9 mouse cellular contexts compared by ENCODE assay signal in the genomic region with DNA sequence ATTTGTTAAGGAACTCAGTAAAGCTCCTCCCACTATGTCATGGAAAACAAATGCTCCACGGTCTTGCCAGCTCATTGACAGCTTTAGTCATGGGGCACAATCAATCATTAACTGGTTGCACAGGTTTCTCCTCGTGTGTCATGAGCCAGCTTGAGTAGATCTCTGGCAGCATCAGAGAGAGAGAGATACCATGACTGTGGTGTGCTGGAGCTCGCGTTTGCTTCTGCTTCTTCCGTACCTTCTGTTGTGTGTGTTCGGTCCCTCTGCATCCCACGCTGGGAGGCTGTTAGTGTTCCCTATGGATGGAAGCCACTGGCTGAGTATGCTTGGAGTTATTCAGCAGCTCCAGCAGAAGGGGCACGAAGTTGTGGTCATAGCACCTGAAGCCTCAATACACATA. TPM values are rescaled to one million over a fixed set of nuclear protein-coding genes. Genes with fewer than 3 reads are reported as not detected.
DNase-seq lines count a peak whose midpoint lies in the region; ATAC-seq lines count a peak whose summit lies in the region.
"Had no signal": no experiment of that assay in that cellular context is flagged by ENCODE, and none has a peak within 500 bp of the region (broad histone marks: within the 10 kb centered on the region; RNA-seq: fewer than 3 reads in every experiment).

A gene (plus strand): TSS at position 148 of the 400 bp plus-strand sequence.

- H3K4me2 ChIP-seq in liver, embryonic 11.5 days: no peak within 1 kb of the TSS

- H3K36me3 ChIP-seq in liver, embryonic 11.5 days (ENCODE audit: control insufficient read depth, insufficient read depth, low read length): no peaks in the 10 kb centered on the region

- no peak within 1 kb of the TSS for H3K4me3 ChIP-seq in liver, embryonic 11.5 days (ENCODE audit: low read depth, low read length)

- ATAC-seq in liver, embryonic 11.5 days (replicated peaks; ENCODE audit: low FRiP score): no peak; the same call in 1 of the 2 replicates

- H3K9ac ChIP-seq in liver, embryonic 11.5 days (ENCODE audit: low read depth, low read length): no peak within 1 kb of the TSS

- H3K4me1 ChIP-seq in liver, embryonic 11.5 days (replicated peaks; ENCODE audit: control insufficient read depth, insufficient read depth, low read length): peaks cover 3% of the 10 kb centered on the region; the same call in 1 of the 2 replicates

- H3K27ac ChIP-seq in liver, embryonic 11.5 days (ENCODE audit: low read depth, low read length): no peak within 1 kb of the TSS

- H3K27me3 ChIP-seq in liver, embryonic 11.5 days (replicated peaks; ENCODE audit: control insufficient read depth, insufficient read depth, low read length): no peaks in the 10 kb centered on the region
- H3K27me3 ChIP-seq: CH12.LX had no signal

- no peak for DNase-seq in adrenal gland, postnatal 10 days
- DNase-seq in adrenal gland, postnatal 4 days (ENCODE audit: low spot score in 2 of 2): no peak
- peak; percentile 66 to 84 for DNase-seq in urinary bladder, adult 18-20 months (ENCODE audit: low spot score in 2 of 2)
- no peak for DNase-seq in urinary bladder, postnatal 10 days (ENCODE audit: low spot score)
- peak; percentile 42 for DNase-seq in liver, embryonic 11.5 days (ENCODE audit: low spot score)
- DNase-seq in urinary bladder, adult 2 months (ENCODE audit: low spot score): peak; percentile 53
- no peak for DNase-seq in gastrocnemius, postnatal 36 days
- DNase-seq in frontal cortex, postnatal 10 days (ENCODE audit: low spot score in 2 of 2): no peak

- intact Hi-C loops in gastrocnemius, postnatal 36 days (cut with DNase I): no loop called here

- WGBS in liver, embryonic 11.5 days: 64% methylated on average over 8 of the region's 8 CpGs

- peaks cover 50% of the 10 kb centered on the region for H3K9me3 ChIP-seq in liver, embryonic 11.5 days (ENCODE audit: control insufficient read depth, low read length)

RNA-seq across cellular contexts. Expression of the gene that starts here (rescaled TPM):
- total RNA-seq in adrenal gland, postnatal 10 days (2021): 100 to 1,000 TPM in 1 of 2 experiments, 10 to 100 TPM in 1; 40.3 to 102 TPM
- total RNA-seq in adrenal gland, postnatal 4 days (2021): 10 to 100 TPM in 1 of 2 experiments, 1 to 10 TPM in 1; 1.5 to 43.6 TPM
- 0.14 TPM in 1 of 2 replicates, not detected in the other for polyA plus RNA-seq in liver, embryonic 11.5 days (2014; fragmentation: Nextera tagmentation; extraction: Ambion mirVana)
- polyA plus RNA-seq in urinary bladder, adult 2 months (2012; rRNA removed): 9.0 and 11.0 TPM in 2 replicates
- total RNA-seq in gastrocnemius, postnatal 36 days (2021): not detected
- total RNA-seq: CH12.LX had no signal

Comparison
In these comparisons a context has a peak if more than half of its experiments do, and no peak if none do; other contexts are left out.
1. DNase-seq: peak in urinary bladder, adult 18-20 months (2 of 2) and urinary bladder, adult 2 months (single experiment); none in adrenal gland, postnatal 10 days (single experiment), adrenal gland, postnatal 4 days (0 of 2), urinary bladder, postnatal 10 days (single experiment), gastrocnemius, postnatal 36 days (0 of 2) and frontal cortex, postnatal 10 days (0 of 2).
2. Peak in DNase-seq in liver, embryonic 11.5 days; RNA of the gene not detected or under 1 TPM.